Mouse (Mus musculus) heart, postnatal 0 days (tissue): Measurements from ENCODE around the gene Rhoj. TPM values are rescaled to one million over a fixed set of nuclear protein-coding genes. Genes with fewer than 3 reads are reported as not detected.

Experiments used
- ATAC-seq: fragments of 200-750 bp; cut with Nextera tagmentation; 2 replicates; pipeline ENCODE4 v1.8.0; 2017; ENCODE audit warnings: low read depth, moderate number of reproducible peaks, moderate library complexity; ENCODE audit not compliant: insufficient read depth
- DNase-seq: peaks from one replicate; pipeline ENCODE4 v3.0.0-alpha.2; 2016; ENCODE audit warnings: low spot score
- H3K27ac ChIP-seq: fragments of 300-500 bp; sonication (generic); 2 replicates; pipeline ENCODE4 v1.5.1; 2014; ENCODE audit warnings: low read depth, mild to moderate bottlenecking
- H3K27me3 ChIP-seq: fragments of 300-500 bp; sonication (generic); 2 replicates; pipeline ENCODE4 v1.6.1; 2014; ENCODE audit warnings: low read length, mixed read lengths; ENCODE audit not compliant: control insufficient read depth, insufficient read depth
- H3K36me3 ChIP-seq: fragments of 300-500 bp; sonication (generic); replicated peaks from 2 replicates; pipeline ENCODE4 v1.6.1; 2014; ENCODE audit warnings: low read length, mixed read lengths; ENCODE audit not compliant: control insufficient read depth, insufficient read depth
- H3K4me1 ChIP-seq: fragments of 300-500 bp; sonication (generic); 2 replicates; pipeline ENCODE4 v1.6.1; 2014; ENCODE audit warnings: antibody characterized with exemption; ENCODE audit not compliant: control insufficient read depth, insufficient read depth
- H3K4me2 ChIP-seq: fragments of 300-500 bp; sonication (generic); 2 replicates; pipeline ENCODE4 v1.6.1; 2014; ENCODE audit warnings: low read depth, mild to moderate bottlenecking, low read length, moderate library complexity
- H3K4me3 ChIP-seq: fragments of 300-500 bp; sonication (generic); 2 replicates; pipeline ENCODE4 v1.5.1; 2014; ENCODE audit warnings: low read depth, low read length
- H3K9ac ChIP-seq: fragments of 300-500 bp; sonication (generic); replicated peaks from 2 replicates; pipeline ENCODE4 v1.6.1; 2014; ENCODE audit warnings: low read depth, low read length, mixed read lengths
- H3K9me3 ChIP-seq: fragments of 300-500 bp; sonication (generic); replicated peaks from 2 replicates; pipeline ENCODE4 v1.6.1; 2016; ENCODE audit warnings: low read length; ENCODE audit not compliant: control insufficient read depth
- CTCF ChIP-seq: IDR thresholded peaks from 2 replicates; pipeline ENCODE4 v1.5.1; 2016; ENCODE audit warnings: antibody characterized with exemption, control low read depth, low read depth
- EP300 ChIP-seq: IDR thresholded peaks from 2 replicates; pipeline ENCODE4 v1.6.1; 2016; ENCODE audit warnings: antibody characterized with exemption, low read depth
- WGBS: fragments of 180-500 bp; shearing (Covaris S2); extraction: QIAGEN DNeasy Blood & Tissue Kit; methylation state at CpG from one replicate; pipeline ENCODE4 v1.1.7; 2014; 5-methylcytosine and 5-hydroxymethylcytosine counted together
- polyA plus RNA-seq: library from polyadenylated mRNA; unstranded; fragments of >200 nt; fragmentation: Nextera tagmentation; extraction: Ambion mirVana; gene quantifications from 2 replicates; pipeline ENCODE4 v1.2.1, GENCODE M21; 2015
- total RNA-seq: library from RNA; depleted of rRNA; stranded (reverse); fragments of >200 nt; gene quantifications from 2 replicates; pipeline ENCODE4 v1.2.3, GENCODE M21; 2014; ENCODE audit warnings: low replicate concordance

Gene Rhoj
- total and polyA plus RNA-seq, 2 experiments from 2014 or later: 42.9 to 107 TPM

DNA sequence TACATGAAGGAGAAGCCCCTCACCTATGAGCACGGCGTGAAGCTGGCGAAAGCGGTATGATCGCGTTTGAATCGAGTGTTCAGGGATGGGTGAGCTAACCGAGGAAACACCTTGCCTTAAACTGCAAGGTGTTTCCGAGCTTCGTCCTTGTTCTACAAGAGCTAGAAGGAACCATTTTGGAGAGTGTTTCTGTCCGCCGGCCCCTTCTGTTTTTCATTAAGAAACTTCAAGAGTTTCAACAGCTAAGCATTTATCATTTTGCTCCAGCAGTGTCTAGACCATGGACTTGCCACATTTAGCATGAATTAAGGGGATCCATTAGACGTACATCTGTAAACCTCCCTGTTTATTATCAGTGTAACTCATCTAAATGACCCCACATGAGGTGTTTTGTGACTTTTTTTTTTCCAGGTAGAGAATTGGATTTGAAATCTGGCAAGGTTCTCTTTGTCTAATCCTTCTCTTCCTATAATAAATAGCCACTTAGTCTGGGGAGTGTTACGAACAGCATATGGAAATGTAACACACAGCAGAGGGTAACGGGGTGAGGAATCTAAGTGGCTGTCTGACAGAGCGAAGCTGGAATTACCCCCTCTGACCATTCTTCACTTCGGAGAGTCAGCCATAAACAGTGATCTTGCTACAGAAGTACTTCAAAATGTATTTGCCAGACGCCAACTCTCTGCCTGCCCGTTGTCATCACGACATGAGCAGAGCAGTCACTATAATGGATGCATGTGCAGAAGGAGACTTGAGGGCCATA, 86.1 kb downstream of the Rhoj start:
- Histone ChIP-seq H3K4me3 (no peak overlapping the region), H3K36me3 (0 out of 2 replicates have a peak, but pooled peaks cover 10% of the 10 kb centered on the region), H3K4me2 (no peak overlapping the region), H3K9me3 (no peaks in the 10 kb centered on the region), H3K27ac (no peak overlapping the region), H3K9ac (no peak overlapping the region), H3K27me3 (no peaks in the 10 kb centered on the region), H3K4me1 (no peaks in the 10 kb centered on the region)
- DNase-seq (no peak), ATAC-seq (no peak)
- WGBS: 80% methylated on average over 20 of the region's 20 CpGs
- no peak for TF ChIP-seq EP300
- no peak for TF ChIP-seq CTCF

DNA sequence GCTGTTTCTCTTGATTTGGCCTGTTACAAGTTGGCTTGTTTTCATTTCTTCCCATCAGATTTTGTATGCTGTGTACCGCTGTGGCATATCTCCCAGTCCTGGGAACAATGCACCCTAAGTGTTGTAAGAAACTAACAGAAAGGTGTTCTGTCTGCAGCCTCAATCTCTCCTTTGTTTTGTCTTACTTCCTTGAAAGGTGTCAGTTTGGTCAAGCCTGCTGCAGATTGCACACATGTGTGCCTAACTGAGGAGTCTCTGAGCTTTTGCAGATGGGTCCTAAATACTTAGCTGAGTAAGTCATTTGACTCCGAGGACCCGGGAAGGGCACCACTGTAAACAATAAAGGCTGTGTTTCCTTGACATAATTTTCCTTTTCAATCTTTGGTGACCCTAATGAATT, 88.5 kb downstream of the Rhoj start:
- ATAC-seq (no peak), DNase-seq (no peak)
- Histone ChIP-seq H3K9me3 (no peaks in the 10 kb centered on the region), H3K27me3 (no peaks in the 10 kb centered on the region), H3K4me3 (no peak overlapping the region), H3K4me2 (no peak overlapping the region), H3K27ac (no peak overlapping the region), H3K4me1 (no peaks in the 10 kb centered on the region), H3K36me3 (peaks cover 20% of the 10 kb centered on the region; the same call in 1 of the 2 replicates), H3K9ac (no peak overlapping the region)
- WGBS: 50% methylated on average over 3 of the region's 3 CpGs
- no peak for TF ChIP-seq CTCF
- TF ChIP-seq EP300: no peak

DNA sequence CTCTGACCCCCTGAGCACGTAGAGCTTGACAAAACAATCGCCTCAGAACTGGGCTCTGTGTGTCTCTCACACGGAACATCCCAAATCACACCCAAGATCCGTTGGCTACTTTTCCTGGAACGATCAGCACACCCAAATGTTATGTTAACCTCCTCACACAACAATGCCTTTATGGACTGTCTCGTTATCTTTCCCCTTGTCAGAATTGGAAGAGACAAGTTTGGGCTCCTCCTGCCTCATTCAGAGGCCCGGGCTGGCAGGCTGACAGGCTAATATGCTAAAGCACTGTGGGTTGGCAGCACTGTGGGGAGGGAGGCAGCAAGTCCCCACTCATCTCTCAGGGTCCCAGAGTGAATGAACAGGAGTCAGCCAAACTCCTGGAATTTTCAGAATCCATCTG, 89.0 kb downstream of the Rhoj start:
- no peaks in the 10 kb centered on the region for H3K27me3 ChIP-seq
- no peaks in the 10 kb centered on the region for H3K4me1 ChIP-seq
- no peaks in the 10 kb centered on the region for H3K9me3 ChIP-seq
- 44% methylated on average over 7 of the region's 7 CpGs for WGBS
- H3K9ac ChIP-seq: no peak overlapping the region
- no peak overlapping the region for H3K27ac ChIP-seq
- no peak for DNase-seq
- ATAC-seq: no peak
- H3K4me2 ChIP-seq: no peak overlapping the region
- H3K4me3 ChIP-seq: no peak overlapping the region
- TF ChIP-seq EP300: no peak
- TF ChIP-seq CTCF: no peak
- H3K36me3 ChIP-seq: peaks cover 25% of the 10 kb centered on the region; the same call in 1 of the 2 replicates

GRCm38 (mm10) chr12:75412964-75413363, 104.8 kb downstream of the Rhoj start:
- Histone ChIP-seq H3K9ac (no peak overlapping the region), H3K9me3 (no peaks in the 10 kb centered on the region), H3K27ac (no peak overlapping the region), H3K36me3 (no peaks in the 10 kb centered on the region), H3K4me1 (no peaks in the 10 kb centered on the region), H3K4me3 (no peak overlapping the region), H3K27me3 (no peaks in the 10 kb centered on the region), H3K4me2 (no peak overlapping the region)
- WGBS: 75% methylated on average over 9 of the region's 9 CpGs
- DNase-seq (no peak), ATAC-seq (no peak)
- TF ChIP-seq CTCF: no peak
- no peak for TF ChIP-seq EP300

DNA sequence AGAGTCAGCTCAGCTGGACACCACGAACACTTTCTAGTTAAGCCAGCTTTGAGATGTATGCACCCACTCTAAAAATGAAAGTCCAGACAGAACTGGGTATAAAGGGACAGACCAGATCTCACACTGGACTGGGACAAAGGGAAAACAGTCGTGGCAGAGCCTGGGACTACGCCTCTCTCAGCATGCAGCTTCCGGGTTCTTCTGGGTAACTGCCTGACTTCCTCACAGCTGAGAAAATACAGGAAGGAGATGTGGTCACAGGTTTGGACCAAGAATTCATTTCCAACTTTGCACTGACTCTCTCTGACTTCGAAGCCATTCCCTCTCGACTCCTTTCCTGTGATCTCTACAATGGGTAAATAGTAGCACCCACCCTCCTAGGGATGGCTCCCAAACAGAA, 106.9 kb downstream of the Rhoj start:
- Histone ChIP-seq H3K4me1 (no peaks in the 10 kb centered on the region), H3K27ac (no peak overlapping the region), H3K4me3 (no peak overlapping the region), H3K9me3 (no peaks in the 10 kb centered on the region), H3K9ac (no peak overlapping the region), H3K27me3 (no peaks in the 10 kb centered on the region), H3K36me3 (no peaks in the 10 kb centered on the region), H3K4me2 (no peak overlapping the region)
- DNase-seq (no peak), ATAC-seq (no peak)
- WGBS: 58% methylated on average over 6 of the region's 6 CpGs
- TF ChIP-seq EP300 (no peak), CTCF (no peak)

DNA sequence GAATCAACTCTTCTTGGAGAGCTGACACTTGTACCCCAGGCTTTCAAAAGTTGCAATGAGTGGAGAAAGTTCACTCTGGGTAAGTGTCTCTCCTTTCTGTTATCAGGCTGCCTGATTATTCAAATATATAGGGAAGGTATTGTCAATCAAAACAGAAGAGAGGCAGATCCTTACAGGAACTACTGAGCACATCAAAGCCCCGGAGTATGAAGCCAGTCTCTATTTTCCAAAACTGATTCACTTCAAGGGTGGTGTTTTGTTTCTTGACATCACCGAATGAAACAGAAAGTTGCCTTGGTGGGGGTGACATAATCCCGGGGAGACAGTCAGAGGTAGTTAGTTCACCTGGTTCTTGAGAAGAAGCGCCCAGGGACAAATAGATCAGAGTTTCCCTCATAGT, 108.6 kb downstream of the Rhoj start, which contains the start of gene Gphb5:
TSS of gene Gphb5 (minus strand) at position 101 of the 400 bp plus-strand sequence.
- Histone ChIP-seq H3K9me3 (no peaks in the 10 kb centered on the region), H3K4me2 (no peak within 1 kb of the TSS), H3K27ac (no peak within 1 kb of the TSS), H3K36me3 (no peaks in the 10 kb centered on the region), H3K9ac (no peak within 1 kb of the TSS), H3K27me3 (no peaks in the 10 kb centered on the region), H3K4me3 (no peak within 1 kb of the TSS), H3K4me1 (no peaks in the 10 kb centered on the region)
- DNase-seq: no peak
- no peak for ATAC-seq
- TF ChIP-seq EP300: no peak
- TF ChIP-seq CTCF: no peak
- WGBS: 81% methylated on average over 4 of the region's 4 CpGs
